Mouse (Mus musculus) myocyte (in vitro differentiated cells): Measurements from ENCODE around the gene AI987944. TPM values are rescaled to one million over a fixed set of nuclear protein-coding genes. Genes with fewer than 3 reads are reported as not detected.

Experiments used
- H3K27me3 ChIP-seq: one replicate; pipeline ENCODE4 v1.6.1; 2011; ENCODE audit not compliant: control insufficient read depth, insufficient read depth, insufficient read length
- H3K36me3 ChIP-seq: one replicate; pipeline ENCODE4 v1.6.1; 2011; ENCODE audit not compliant: control insufficient read depth, insufficient read depth
- H3K4me2 ChIP-seq: one replicate; pipeline ENCODE4 v1.6.1; 2011; ENCODE audit warnings: low read depth, control low read depth
- H3K4me3 ChIP-seq: one replicate; pipeline ENCODE4 v1.5.1; 2011; ENCODE audit warnings: mild to moderate bottlenecking, control low read depth, moderate library complexity
- H3K79me2 ChIP-seq: one replicate; pipeline ENCODE4 v1.6.1; 2011; ENCODE audit not compliant: control insufficient read depth, insufficient read depth
- H3ac ChIP-seq: one replicate; pipeline ENCODE4 v1.6.1; 2011; ENCODE audit not compliant: control insufficient read depth, insufficient read length
- CEBPB ChIP-seq: IDR thresholded peaks from 2 replicates; pipeline ENCODE4 v1.6.1; 2011; ENCODE audit warnings: mild to moderate bottlenecking, moderate library complexity; ENCODE audit not compliant: poor library complexity, insufficient read depth, severe bottlenecking
- E2F4 ChIP-seq: IDR thresholded peaks from one replicate; pipeline ENCODE4 v1.6.1; 2011; ENCODE audit warnings: mild to moderate bottlenecking, control low read depth, moderate library complexity; ENCODE audit not compliant: insufficient read depth
- MAX ChIP-seq: IDR thresholded peaks from one replicate; pipeline ENCODE4 v1.6.1; 2011; ENCODE audit warnings: low read depth, mild to moderate bottlenecking, control low read depth
- MYOD1 ChIP-seq, 3 experiments: IDR thresholded peaks; one replicate each; pipeline ENCODE4 v1.6.1; 2011; ENCODE audit warnings: control low read depth in 2 of 3, low read depth in 2 of 3, mild to moderate bottlenecking in 2 of 3, moderate library complexity in 1 of 3; ENCODE audit not compliant: insufficient read length in 2 of 3, control insufficient read depth in 1 of 3
- MYOG ChIP-seq, 3 experiments: IDR thresholded peaks; one replicate each; pipeline ENCODE4 v1.6.1; 2011; ENCODE audit warnings: control low read depth in 2 of 3, low read depth in 2 of 3, mild to moderate bottlenecking in 2 of 3; ENCODE audit not compliant: insufficient read length in 2 of 3, control insufficient read depth in 1 of 3, insufficient read depth in 1 of 3
- POLR2A ChIP-seq: IDR thresholded peaks from one replicate; pipeline ENCODE4 v1.6.1; 2011; ENCODE audit warnings: low read depth, mild to moderate bottlenecking, control low read depth, moderate library complexity; ENCODE audit not compliant: insufficient read length
- REST ChIP-seq: IDR thresholded peaks from one replicate; pipeline ENCODE4 v1.6.1; 2011; ENCODE audit warnings: mild to moderate bottlenecking, control low read depth, moderate library complexity; ENCODE audit not compliant: insufficient read depth, insufficient read length
- SRF ChIP-seq: IDR thresholded peaks from one replicate; pipeline ENCODE4 v1.6.1; 2011; ENCODE audit warnings: low read depth; ENCODE audit not compliant: control insufficient read depth, insufficient read length
- TCF12 ChIP-seq: IDR thresholded peaks from one replicate; pipeline ENCODE4 v1.6.1; 2011; ENCODE audit warnings: mild to moderate bottlenecking, control low read depth; ENCODE audit not compliant: poor library complexity, insufficient read depth, severe bottlenecking
- polyA plus RNA-seq: library from polyadenylated mRNA; unstranded; fragments of >200 nt; fragmentation: generic; extraction: Trizol; gene quantifications from one replicate; pipeline ENCODE4 v1.2.1, GENCODE M21; 2012; ENCODE audit warnings: missing spikeins

Gene AI987944
- 2.8 TPM for polyA plus RNA-seq

GRCm38 (mm10) chr7:41393048-41393971 lies at the start of gene AI987944:
Gene AI987944 (minus strand): TSS chr7:41393379.
- no peaks in the 10 kb centered on the region for H3K79me2 ChIP-seq
- H3K4me3 ChIP-seq, result peak within 1 kb of the TSS; percentile 39
- H3K4me2 ChIP-seq, result peak within 1 kb of the TSS; percentile 79
- no peaks in the 10 kb centered on the region for H3K27me3 ChIP-seq
- H3ac ChIP-seq, result peak within 1 kb of the TSS; percentile 15
- peak in 2 of 3 experiments; percentile 34 to 55 for TF ChIP-seq MYOD1 (IDR thresholded peaks at IDR 0.05; ENCODE audit: control insufficient read depth in 1 of 3, insufficient read length in 2 of 3, low read depth in 2 of 3)
- TF ChIP-seq E2F4, result no peak
- peak; percentile 9 for TF ChIP-seq POLR2A
- peak; percentile 91 for TF ChIP-seq CEBPB
- H3K36me3 ChIP-seq, result no peaks in the 10 kb centered on the region

DNA sequence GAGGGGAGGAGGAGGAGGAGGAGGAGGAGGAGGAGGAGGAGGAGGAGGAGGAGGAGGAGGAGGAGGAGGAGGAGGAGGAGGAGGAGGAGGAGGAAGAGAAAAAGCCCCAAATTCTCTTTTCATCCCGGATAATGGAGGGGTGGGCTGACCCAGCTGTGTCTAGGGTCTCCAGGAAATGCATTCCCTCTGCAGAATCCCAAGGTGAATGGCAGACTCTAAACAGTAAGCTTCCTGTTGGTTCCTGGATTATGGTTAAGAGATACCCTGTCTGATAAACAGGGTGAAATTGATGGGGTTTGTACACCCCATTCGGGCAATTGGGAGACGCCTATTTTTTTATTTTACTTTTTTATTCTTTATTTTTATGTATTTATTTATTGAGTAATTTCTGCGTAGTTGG lies 951 bp upstream of the AI987944 start:
- Histone ChIP-seq H3K27me3 (no peaks in the 10 kb centered on the region), H3K36me3 (no peaks in the 10 kb centered on the region), H3K79me2 (no peaks in the 10 kb centered on the region), H3K4me3 (peak overlapping the region; percentile 39), H3K4me2 (peak overlapping the region; percentile 18), H3ac (no peak overlapping the region)
- TF ChIP-seq MYOG (IDR thresholded peaks at IDR 0.05; ENCODE audit: control insufficient read depth in 1 of 3, insufficient read depth in 1 of 3, insufficient read length in 2 of 3, low read depth in 2 of 3) (no peak), MYOD1 (IDR thresholded peaks at IDR 0.05; ENCODE audit: control insufficient read depth in 1 of 3, insufficient read length in 2 of 3, low read depth in 2 of 3) (no peak), SRF (no peak), MAX (no peak), TCF12 (no peak), REST (no peak)

Other genes starting within 250 kb of the AI987944 start
- not detected for gene Gm5592, start 239.5 kb downstream of the AI987944 start, polyA plus RNA-seq
- gene Vmn2r57, start 55.3 kb upstream of the AI987944 start, polyA plus RNA-seq, result 0.01 TPM
- not detected for gene Gm20449, start 106.0 kb upstream of the AI987944 start, polyA plus RNA-seq
- gene AW146154, start 106.5 kb upstream of the AI987944 start, polyA plus RNA-seq, result 0.59 TPM
- gene Gm6871, start 180.3 kb upstream of the AI987944 start, polyA plus RNA-seq, result 0.22 TPM
- gene 2610021A01Rik, start 205.9 kb upstream of the AI987944 start, polyA plus RNA-seq, result 1.5 TPM
- 1.4 TPM for gene Zfp788, start 239.8 kb upstream of the AI987944 start, polyA plus RNA-seq